19 mouse cellular contexts compared by ENCODE assay signal in genomic region chr14:109180029-109180585, GRCm38 (mm10).
DNase-seq lines count a peak whose midpoint lies in the region; ATAC-seq lines count a peak whose summit lies in the region.
"Had no signal": no experiment of that assay in that cellular context is flagged by ENCODE, and none has a peak within 500 bp of the region (broad histone marks: within the 10 kb centered on the region; RNA-seq: fewer than 3 reads in every experiment).

No protein-coding gene starts in this region.

- H3K36me3 ChIP-seq in midbrain, embryonic 12.5 days = no peaks in the 10 kb centered on the region
- H3K36me3 ChIP-seq in midbrain, embryonic 15.5 days (replicated peaks) = no peaks in the 10 kb centered on the region
- no peaks in the 10 kb centered on the region for H3K36me3 ChIP-seq in embryonic facial prominence, embryonic 14.5 days (ENCODE audit: control insufficient read depth, insufficient read depth, low read length)
- no peaks in the 10 kb centered on the region for H3K36me3 ChIP-seq in neural tube, embryonic 13.5 days
- H3K36me3 ChIP-seq: embryonic facial prominence, embryonic 12.5 days; G1E; lung, embryonic 15.5 days had no signal

- 56% methylated on average over 2 of the region's 2 CpGs for WGBS in midbrain, embryonic 12.5 days
- WGBS in midbrain, embryonic 15.5 days = 41% methylated on average over 2 of the region's 2 CpGs
- WGBS in embryonic facial prominence, embryonic 14.5 days = 58% methylated on average over 2 of the region's 2 CpGs
- 24% methylated on average over 2 of the region's 2 CpGs for WGBS in neural tube, embryonic 13.5 days

- no peak overlapping the region for H3K4me3 ChIP-seq in midbrain, embryonic 12.5 days
- no peak overlapping the region for H3K4me3 ChIP-seq in midbrain, embryonic 15.5 days
- H3K4me3 ChIP-seq in embryonic facial prominence, embryonic 14.5 days (ENCODE audit: low read depth, low read length) = no peak overlapping the region
- no peak overlapping the region for H3K4me3 ChIP-seq in neural tube, embryonic 13.5 days
- H3K4me3 ChIP-seq: embryonic facial prominence, embryonic 12.5 days; lung, embryonic 15.5 days had no signal

- no peak overlapping the region for H3K9ac ChIP-seq in midbrain, embryonic 12.5 days (replicated peaks)
- H3K9ac ChIP-seq in midbrain, embryonic 15.5 days = no peak overlapping the region
- no peak overlapping the region for H3K9ac ChIP-seq in embryonic facial prominence, embryonic 14.5 days (ENCODE audit: low read depth, low read length)
- no peak overlapping the region for H3K9ac ChIP-seq in neural tube, embryonic 13.5 days
- H3K9ac ChIP-seq: embryonic facial prominence, embryonic 12.5 days; lung, embryonic 15.5 days had no signal

- no peaks in the 10 kb centered on the region for H3K9me3 ChIP-seq in midbrain, embryonic 12.5 days
- no peaks in the 10 kb centered on the region for H3K9me3 ChIP-seq in midbrain, embryonic 15.5 days
- H3K9me3 ChIP-seq in embryonic facial prominence, embryonic 14.5 days (ENCODE audit: control insufficient read depth, low read length) = no peaks in the 10 kb centered on the region
- no peaks in the 10 kb centered on the region for H3K9me3 ChIP-seq in neural tube, embryonic 13.5 days
- H3K9me3 ChIP-seq: embryonic facial prominence, embryonic 12.5 days; lung, embryonic 15.5 days had no signal

- H3K27ac ChIP-seq in midbrain, embryonic 12.5 days (replicated peaks) = no peak overlapping the region
- H3K27ac ChIP-seq in midbrain, embryonic 15.5 days = no peak overlapping the region
- no peak overlapping the region for H3K27ac ChIP-seq in embryonic facial prominence, embryonic 14.5 days (replicated peaks; ENCODE audit: low read depth, low read length)
- H3K27ac ChIP-seq in neural tube, embryonic 13.5 days (replicated peaks) = peak overlapping the region; percentile 65
- H3K27ac ChIP-seq: embryonic facial prominence, embryonic 12.5 days; lung, embryonic 15.5 days; stomach, postnatal 0 days had no signal

- ATAC-seq in midbrain, embryonic 12.5 days (ENCODE audit: low FRiP score, low read depth) = peak; percentile 56; the same call in 1 of the 2 replicates
- ATAC-seq in midbrain, embryonic 15.5 days (replicated peaks) = no peak
- ATAC-seq in embryonic facial prominence, embryonic 14.5 days (ENCODE audit: low read depth) = no peak
- ATAC-seq in neural tube, embryonic 13.5 days (ENCODE audit: low read depth) = peak; percentile 89
- ATAC-seq: inflammation-experienced regulatory T-cells, adult 6 months had no signal

- H3K4me1 ChIP-seq in midbrain, embryonic 12.5 days = no peaks in the 10 kb centered on the region
- H3K4me1 ChIP-seq in midbrain, embryonic 15.5 days = no peaks in the 10 kb centered on the region
- H3K4me1 ChIP-seq in embryonic facial prominence, embryonic 14.5 days (ENCODE audit: control insufficient read depth, insufficient read depth, low read length) = no peaks in the 10 kb centered on the region
- no peaks in the 10 kb centered on the region for H3K4me1 ChIP-seq in neural tube, embryonic 13.5 days (replicated peaks)
- H3K4me1 ChIP-seq: embryonic facial prominence, embryonic 12.5 days; lung, embryonic 15.5 days had no signal

- H3K4me2 ChIP-seq in midbrain, embryonic 12.5 days (replicated peaks) = no peak overlapping the region
- H3K4me2 ChIP-seq in midbrain, embryonic 15.5 days = no peak overlapping the region
- H3K4me2 ChIP-seq in embryonic facial prominence, embryonic 14.5 days (ENCODE audit: low read depth, low read length) = no peak overlapping the region
- no peak overlapping the region for H3K4me2 ChIP-seq in neural tube, embryonic 13.5 days
- H3K4me2 ChIP-seq: embryonic facial prominence, embryonic 12.5 days; liver, embryonic 11.5 days; lung, embryonic 15.5 days had no signal

- peak; percentile 1 for DNase-seq in embryonic facial prominence, embryonic 14.5 days (ENCODE audit: low spot score)
- DNase-seq in layer of hippocampus, adult 9-10 months (ENCODE audit: low spot score) = peak; percentile 9
- DNase-seq in gastrocnemius, postnatal 10 days = no peak
- no peak for DNase-seq in kidney, adult 9 months
- no peak for DNase-seq in lung, postnatal 4 days
- DNase-seq: adrenal gland, adult 8-10 months; cerebellum, adult 9-10 months; heart, adult 18-20 months; left cerebral cortex, postnatal 4 days; thymus, postnatal 4 days had no signal

- no peaks in the 10 kb centered on the region for H3K27me3 ChIP-seq in midbrain, embryonic 12.5 days
- H3K27me3 ChIP-seq in midbrain, embryonic 15.5 days (replicated peaks) = no peaks in the 10 kb centered on the region
- no peaks in the 10 kb centered on the region for H3K27me3 ChIP-seq in embryonic facial prominence, embryonic 14.5 days (replicated peaks; ENCODE audit: control insufficient read depth, insufficient read depth, low read length)
- H3K27me3 ChIP-seq in neural tube, embryonic 13.5 days = no peaks in the 10 kb centered on the region
- H3K27me3 ChIP-seq: embryonic facial prominence, embryonic 12.5 days; lung, embryonic 15.5 days had no signal

Comparison
In these comparisons a context has a peak if more than half of its experiments do, and no peak if none do; other contexts are left out.
1. ATAC-seq: peak in midbrain, embryonic 12.5 days (single experiment) and neural tube, embryonic 13.5 days (single experiment); none in midbrain, embryonic 15.5 days (single experiment) and embryonic facial prominence, embryonic 14.5 days (single experiment).
2. DNase-seq: peak in embryonic facial prominence, embryonic 14.5 days (single experiment) and layer of hippocampus, adult 9-10 months (single experiment); none in gastrocnemius, postnatal 10 days (single experiment), kidney, adult 9 months (single experiment) and lung, postnatal 4 days (0 of 2).